Mouse (Mus musculus): Measurements from ENCODE around the gene Gm5926.
"Not testable (repeated sequence)": the region's sequence is repeated elsewhere in the genome, so short reads cannot be mapped to it uniquely, and the experiment has no call there.

Gene Gm5926

GRCm38 (mm10) chrX:32650416-32650815 lies at the start of gene Gm5926:
Gm5926 (plus strand) TSS chrX:32650716.
- not testable (repeated sequence) for DNase-seq (ENCODE audit: low read depth, low spot score)

GRCm38 (mm10) chrX:32601008-32601407 lies 49.5 kb upstream of the Gm5926 start:
- not testable (repeated sequence) for DNase-seq (ENCODE audit: low read depth, low spot score)

- not testable (repeated sequence) for DNase-seq (ENCODE audit: low read depth, low spot score)
Measured at GRCm38 (mm10) chrX:32601425-32601824, 49.1 kb upstream of the Gm5926 start.

Measured in 3T3-L1 (cell line).